8 mouse cellular contexts compared by ENCODE assay signal in genomic region chr11:116086258-116087193, GRCm38 (mm10). TPM values are rescaled to one million over a fixed set of nuclear protein-coding genes. Genes with fewer than 3 reads are reported as not detected.
A peak's percentile ranks its signal among the peaks of the same experiment; 100 is the strongest.
DNase-seq lines count a peak whose midpoint lies in the region; ATAC-seq and TF ChIP-seq lines count a peak whose summit lies in the region.

TSS of gene Wbp2 (minus strand) at chr11:116086995.

- DNase-seq in A20 (ENCODE audit: low read depth, low spot score) = peak; percentile 99
- peak; percentile 99 for DNase-seq in heart, adult 9 months (ENCODE audit: low spot score in 2 of 2)
- peak; percentile 95 to 97 for DNase-seq in monocyte, adult 2 months (ENCODE audit: low read depth in 1 of 2, low spot score in 2 of 2)
- DNase-seq in spleen, postnatal 36 days (ENCODE audit: low spot score in 2 of 2) = peak; percentile 99

- no peaks in the 10 kb centered on the region for H3K9me3 ChIP-seq in kidney, embryonic 14.5 days (ENCODE audit: control insufficient read depth, low read length)
- H3K9me3 ChIP-seq in limb, embryonic 15.5 days = no peaks in the 10 kb centered on the region

- WGBS in kidney, embryonic 14.5 days = 3% methylated on average over 40 of the region's 43 CpGs
- WGBS in limb, embryonic 15.5 days = 3% methylated on average over 36 of the region's 43 CpGs

- H3K4me1 ChIP-seq in bone marrow macrophage, adult 2 months (ENCODE audit: control insufficient read depth, insufficient read depth, low read length) = peaks cover 26% of the 10 kb centered on the region
- H3K4me1 ChIP-seq in embryonic fibroblast, embryonic 13.5 days (ENCODE audit: control insufficient read depth, insufficient read depth, low read length) = peaks cover 2% of the 10 kb centered on the region; the same call in 1 of the 2 replicates
- peaks cover 12% of the 10 kb centered on the region for H3K4me1 ChIP-seq in kidney, embryonic 14.5 days (ENCODE audit: control insufficient read depth, insufficient read depth, low read length)
- peaks cover 24% of the 10 kb centered on the region for H3K4me1 ChIP-seq in limb, embryonic 15.5 days

- ATAC-seq in kidney, embryonic 14.5 days (ENCODE audit: low FRiP score, low TSS enrichment) = peak; percentile 97
- peak; percentile 94 for ATAC-seq in limb, embryonic 15.5 days (ENCODE audit: insufficient number of reproducible peaks, low FRiP score, low TSS enrichment, low read depth)

- H3K4me2 ChIP-seq in kidney, embryonic 14.5 days (replicated peaks; ENCODE audit: low read depth, low read length) = peak within 1 kb of the TSS; percentile 61
- peak within 1 kb of the TSS; percentile 60 for H3K4me2 ChIP-seq in limb, embryonic 15.5 days

- peaks cover 24% of the 10 kb centered on the region for H3K36me3 ChIP-seq in kidney, embryonic 14.5 days (ENCODE audit: control insufficient read depth, insufficient read depth, low read length)
- H3K36me3 ChIP-seq in limb, embryonic 15.5 days = peaks cover 25% of the 10 kb centered on the region

- H3K4me3 ChIP-seq in bone marrow macrophage, adult 2 months (ENCODE audit: insufficient read depth, low read length) = peak within 1 kb of the TSS; percentile 69
- peak within 1 kb of the TSS; percentile 50 for H3K4me3 ChIP-seq in embryonic fibroblast, embryonic 13.5 days (ENCODE audit: insufficient read depth, low read length)
- H3K4me3 ChIP-seq in kidney, embryonic 14.5 days (ENCODE audit: low read length) = peak within 1 kb of the TSS; percentile 50
- H3K4me3 ChIP-seq in limb, embryonic 15.5 days = peak within 1 kb of the TSS; percentile 52

- H3K27me3 ChIP-seq in kidney, embryonic 14.5 days (ENCODE audit: control insufficient read depth, insufficient read depth, low read length) = no peaks in the 10 kb centered on the region
- no peaks in the 10 kb centered on the region for H3K27me3 ChIP-seq in limb, embryonic 15.5 days

- no peak for TF ChIP-seq POLR2A in bone marrow macrophage, adult 2 months (IDR thresholded peaks at IDR 0.05; ENCODE audit: borderline replicate concordance, low read depth, low read length)
- peak; percentile 64 for TF ChIP-seq POLR2A in embryonic fibroblast, embryonic 13.5 days (IDR thresholded peaks at IDR 0.05; ENCODE audit: low read depth, low read length)

- peak within 1 kb of the TSS; percentile 50 for H3K9ac ChIP-seq in kidney, embryonic 14.5 days (ENCODE audit: low read depth, low read length)
- H3K9ac ChIP-seq in limb, embryonic 15.5 days = peak within 1 kb of the TSS; percentile 37

- H3K27ac ChIP-seq in bone marrow macrophage, adult 2 months (ENCODE audit: insufficient read depth, low read depth, low read length) = peak within 1 kb of the TSS; percentile 80
- peak within 1 kb of the TSS; percentile 27 for H3K27ac ChIP-seq in embryonic fibroblast, embryonic 13.5 days (ENCODE audit: insufficient read depth, low read length)
- peak within 1 kb of the TSS; percentile 76 for H3K27ac ChIP-seq in kidney, embryonic 14.5 days (ENCODE audit: low read depth, low read length)
- peak within 1 kb of the TSS; percentile 84 for H3K27ac ChIP-seq in limb, embryonic 15.5 days

- no peak for TF ChIP-seq CTCF in bone marrow macrophage, adult 2 months (IDR thresholded peaks at IDR 0.05; ENCODE audit: low read depth, low read length)
- no peak for TF ChIP-seq CTCF in embryonic fibroblast, embryonic 13.5 days (IDR thresholded peaks at IDR 0.05; ENCODE audit: borderline replicate concordance, insufficient read depth, low read length)

RNA-seq across cellular contexts. Expression of gene Wbp2, which starts in this region (rescaled TPM):
- 134 and 155 TPM in 2 replicates for polyA plus RNA-seq in bone marrow macrophage, adult 2 months (2012; ENCODE audit: insufficient read depth, insufficient read length, missing spikeins)
- 55.1 and 63.8 TPM in 2 replicates for polyA plus RNA-seq in embryonic fibroblast, embryonic 13.5 days (2011; ENCODE audit: insufficient read length, low read depth, missing spikeins)
- polyA plus RNA-seq in kidney, embryonic 14.5 days (2014; fragmentation: Nextera tagmentation; extraction: Ambion mirVana) = 55.2 and 80.2 TPM in 2 replicates
- 61.6 and 75.5 TPM in 2 replicates for polyA plus RNA-seq in limb, embryonic 15.5 days (2015; fragmentation: Nextera tagmentation; extraction: Ambion mirVana)

Comparison
In these comparisons a context has a peak if more than half of its experiments do, and no peak if none do; other contexts are left out.
1. Peak in every context shown above with its lines: DNase-seq, ATAC-seq, H3K4me3 ChIP-seq and H3K27ac ChIP-seq.
2. H3K27ac ChIP-seq: peak in every context shown above with its lines; median percentile 84 in limb, embryonic 15.5 days; 80 in bone marrow macrophage, adult 2 months; 76 in kidney, embryonic 14.5 days; 27 in embryonic fibroblast, embryonic 13.5 days.